Mouse (Mus musculus): ENCODE results near the gene Gm17334.

Gene Gm17334

DNA sequence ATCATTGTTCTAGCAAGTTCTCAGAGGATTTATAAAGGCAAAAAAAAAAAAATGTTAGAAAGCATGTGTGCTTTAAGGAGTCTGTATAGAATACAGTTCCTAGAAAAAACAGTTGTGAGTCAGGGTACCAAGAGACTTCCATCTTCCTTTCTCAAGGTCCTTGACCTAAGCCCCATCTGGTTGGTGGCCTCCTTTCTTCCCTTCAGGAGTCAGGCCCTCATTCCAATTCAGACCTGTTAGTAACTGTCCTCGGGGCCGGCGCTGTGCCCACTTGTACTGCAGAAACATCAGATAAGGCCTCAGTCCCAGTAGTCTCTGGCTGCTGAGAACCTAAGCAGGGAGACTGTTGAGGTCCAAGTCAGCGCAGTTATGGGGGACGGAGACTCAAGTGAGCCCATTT, at the start of gene Gm17334:
Gene Gm17334 (minus strand): TSS at position 101 of the 400 bp plus-strand sequence.
- DNase-seq (ENCODE audit: low spot score in 2 of 2), result no peak

DNA sequence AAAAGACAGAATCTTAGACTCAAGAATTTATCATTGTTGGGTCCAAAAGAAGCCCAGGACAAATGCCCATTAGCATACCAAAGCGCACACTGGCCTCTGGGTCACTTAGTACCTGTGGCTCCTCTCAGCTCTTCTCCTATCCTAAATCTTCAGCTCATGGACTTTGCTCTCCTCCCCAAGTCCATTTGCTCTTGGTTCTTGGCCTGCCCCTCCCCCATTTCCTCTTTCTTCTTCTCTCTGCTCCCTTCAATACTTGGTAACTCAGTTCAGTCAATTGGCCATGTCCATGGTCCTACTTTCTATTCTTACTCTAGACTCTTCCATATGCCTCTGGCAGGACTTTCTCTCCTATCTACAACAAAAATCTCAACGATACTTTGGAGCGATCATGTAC, 49.0 kb upstream of the Gm17334 start:
- no peak for DNase-seq (ENCODE audit: low spot score in 2 of 2)

DNA sequence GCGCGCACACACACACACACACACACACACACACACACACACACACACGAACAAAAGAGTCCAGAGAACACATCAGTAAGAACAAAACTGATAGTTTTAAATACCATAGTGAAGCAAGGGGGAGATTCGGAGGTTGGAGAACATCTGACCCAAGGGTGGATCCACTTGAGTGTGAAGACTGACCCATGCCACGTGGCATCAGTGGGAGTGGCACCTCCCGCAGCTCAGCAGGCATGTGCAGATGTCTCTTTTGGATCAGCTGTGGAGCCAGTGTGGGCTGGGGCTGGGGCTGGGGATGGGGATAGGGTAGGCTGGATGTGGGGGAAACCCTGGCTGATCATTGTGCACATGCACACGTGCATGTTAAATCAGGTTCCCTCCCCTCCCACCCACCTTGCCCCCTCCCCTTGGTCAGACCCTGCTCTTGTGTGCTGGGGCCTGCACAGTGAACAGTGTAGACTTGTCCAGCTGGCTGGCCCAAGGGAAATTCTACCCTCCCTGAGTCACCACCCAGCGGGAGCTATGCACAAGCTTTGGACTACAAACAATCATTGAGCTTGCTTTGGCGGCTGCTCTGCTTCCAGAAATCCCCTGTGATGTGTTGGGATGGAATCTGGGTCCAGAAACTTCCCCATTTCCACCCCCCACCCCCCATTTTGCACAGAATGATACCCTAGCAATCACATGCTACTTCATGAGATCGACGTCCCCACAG, 48.4 kb upstream of the Gm17334 start:
- no peak for DNase-seq (ENCODE audit: low spot score in 2 of 2)

DNA sequence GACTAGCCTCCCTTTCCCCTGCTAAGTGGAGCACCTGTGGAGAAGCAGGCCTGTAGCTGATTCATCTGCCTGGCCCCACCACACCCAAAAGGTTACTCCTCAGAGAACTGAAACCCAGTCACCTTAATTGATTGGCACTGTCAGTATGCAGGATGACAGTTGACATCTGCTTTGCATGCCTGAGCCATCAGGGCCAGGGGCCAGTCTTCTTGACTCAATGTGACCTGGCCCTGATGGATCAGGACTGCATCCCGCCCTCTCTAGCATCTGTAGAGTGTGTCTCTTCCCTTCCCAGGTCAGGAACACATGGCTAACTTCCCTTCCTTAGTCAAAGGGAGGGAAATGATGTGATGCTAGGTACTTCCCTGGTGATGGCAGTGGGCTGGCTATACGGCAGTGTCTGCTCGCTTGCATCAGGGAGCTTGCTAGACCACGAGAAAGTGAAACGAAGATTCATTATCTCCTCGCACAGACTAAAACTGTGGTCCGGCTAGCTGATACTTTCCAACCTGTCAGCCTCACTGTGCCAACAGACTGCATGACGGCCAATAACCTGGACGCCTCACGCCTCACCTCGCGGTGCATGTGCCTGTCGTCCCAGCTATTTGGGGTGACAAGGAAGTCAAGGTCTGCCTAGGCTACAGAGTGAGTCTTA, 47.7 kb upstream of the Gm17334 start:
- DNase-seq (ENCODE audit: low spot score in 2 of 2), result no peak

DNA sequence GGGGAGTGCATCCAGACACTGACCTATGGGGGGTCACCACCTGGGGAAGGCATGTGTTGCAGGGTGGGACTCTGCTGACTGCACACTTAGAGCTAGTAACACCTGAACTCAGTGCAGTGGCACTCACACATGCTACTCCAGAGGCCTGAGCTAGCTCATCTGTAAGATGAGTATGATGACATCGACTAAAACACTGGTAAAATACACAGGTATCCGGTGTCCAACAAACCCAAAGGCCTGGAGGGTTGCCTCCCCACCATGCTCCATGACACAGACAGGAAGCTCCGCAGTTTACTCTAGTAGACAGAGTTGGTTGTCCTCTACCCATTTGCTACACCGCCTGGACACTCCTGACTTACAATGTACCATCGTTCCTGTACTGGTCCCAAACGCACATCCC, 46.5 kb upstream of the Gm17334 start:
- no peak for DNase-seq (ENCODE audit: low spot score in 2 of 2)

DNA sequence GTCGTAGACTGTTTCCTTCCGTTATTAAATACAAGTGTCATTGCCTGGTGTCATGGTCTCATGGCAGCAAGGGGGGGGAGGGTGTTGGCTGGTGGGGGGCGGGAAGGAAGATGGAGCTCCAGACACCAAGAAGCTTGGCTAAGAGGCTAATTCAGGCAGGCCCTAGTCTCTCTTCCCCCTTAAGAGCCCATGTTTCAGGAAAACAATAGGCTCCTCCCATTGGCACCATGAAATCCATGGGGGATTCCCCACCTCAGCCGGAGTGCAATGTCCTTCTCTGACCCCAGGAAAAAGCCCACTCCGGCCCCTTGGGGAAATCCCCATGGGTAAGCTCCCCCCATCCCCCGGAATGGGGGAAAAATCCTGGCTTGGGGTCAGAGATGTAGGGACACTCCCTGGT, 45.8 kb upstream of the Gm17334 start:
- no peak for DNase-seq (ENCODE audit: low spot score in 2 of 2)

DNA sequence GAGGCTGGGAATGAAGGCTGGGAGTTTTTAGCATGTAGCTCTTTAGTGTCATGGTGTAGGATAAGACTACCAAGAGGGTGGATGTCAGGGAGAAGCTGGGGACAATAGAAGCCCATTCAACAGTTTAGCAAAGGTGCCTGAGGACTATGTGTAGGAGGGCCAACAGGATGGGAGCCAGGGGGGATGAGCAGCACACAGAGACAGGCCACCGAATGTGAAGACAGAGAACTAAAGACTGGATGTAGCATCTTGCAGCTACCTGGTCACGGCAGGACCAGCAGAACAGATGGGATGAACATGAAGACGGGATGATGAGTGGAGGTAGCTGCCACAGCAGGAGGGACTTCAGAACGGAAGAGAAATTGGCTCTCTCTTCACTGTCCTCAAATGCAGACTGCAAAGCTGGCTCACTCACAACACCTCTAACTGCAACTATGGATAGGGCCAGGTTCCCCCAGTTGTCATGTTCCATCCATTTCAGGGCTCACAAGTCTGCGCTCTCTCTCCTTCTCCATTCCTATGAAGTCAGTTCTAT, 43.9 kb upstream of the Gm17334 start:
- no peak for DNase-seq (ENCODE audit: low spot score in 2 of 2)

DNA sequence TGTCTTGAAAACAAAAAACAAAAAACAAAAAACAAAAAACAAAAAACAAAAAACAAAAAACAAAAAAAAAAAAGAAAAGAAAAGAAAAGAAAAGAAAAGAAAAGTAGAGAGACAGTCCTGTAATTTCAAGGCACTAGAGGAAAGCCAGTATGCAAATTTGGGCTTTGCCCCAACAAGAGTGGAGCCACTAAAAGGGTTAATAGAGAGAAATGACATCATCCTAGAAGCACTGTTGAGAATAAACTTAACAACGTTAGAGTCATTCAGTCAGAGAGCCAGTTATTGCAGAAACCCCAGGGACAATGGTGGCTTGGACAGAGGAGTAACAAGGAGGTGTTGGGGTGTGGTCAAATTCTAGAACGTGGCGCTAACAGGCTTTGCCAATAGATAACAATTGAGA, 41.8 kb upstream of the Gm17334 start:
- no peak for DNase-seq (ENCODE audit: low spot score in 2 of 2)

DNA sequence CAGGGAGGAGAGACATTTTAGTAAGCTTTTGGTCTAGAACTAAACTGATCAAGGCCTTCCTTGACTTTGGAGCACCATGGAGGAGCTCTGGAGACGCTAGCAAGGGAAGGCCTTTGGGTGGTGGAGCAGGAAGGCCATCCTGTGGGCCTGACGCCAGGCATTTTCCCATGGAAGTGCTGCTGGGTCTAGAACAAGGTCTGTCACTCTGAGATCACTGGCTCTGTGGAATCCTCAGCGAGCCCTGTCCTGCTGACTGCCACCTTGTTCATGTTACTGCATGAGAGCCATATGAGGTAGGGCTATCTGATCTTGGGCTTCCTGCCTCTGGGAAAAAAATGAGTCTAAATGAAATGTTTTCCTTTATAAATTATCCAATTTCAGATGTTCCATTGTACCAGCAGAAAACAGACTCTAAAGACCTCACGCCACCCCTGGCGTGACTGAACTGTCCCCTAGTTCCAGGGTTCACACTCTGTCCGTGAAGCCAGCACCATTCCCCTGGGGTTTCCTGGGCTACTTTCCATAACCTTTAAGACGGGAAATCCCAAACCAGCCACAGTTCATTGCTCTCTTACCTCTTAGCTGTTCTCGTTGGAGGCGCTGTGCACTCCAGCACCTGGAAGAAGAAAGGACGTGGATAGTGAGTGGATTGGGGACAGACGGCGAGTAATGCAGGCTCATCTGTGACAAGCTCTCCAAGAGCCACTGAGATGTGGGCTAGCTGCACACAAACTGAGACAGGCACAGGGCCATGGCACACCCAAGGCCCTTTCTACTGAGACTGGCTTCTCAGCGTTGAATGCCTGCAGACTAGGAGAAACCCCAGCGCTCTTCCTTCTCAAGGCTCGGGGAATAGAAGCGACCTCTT, 40.2 kb upstream of the Gm17334 start:
- DNase-seq (ENCODE audit: low spot score in 2 of 2), result no peak

DNA sequence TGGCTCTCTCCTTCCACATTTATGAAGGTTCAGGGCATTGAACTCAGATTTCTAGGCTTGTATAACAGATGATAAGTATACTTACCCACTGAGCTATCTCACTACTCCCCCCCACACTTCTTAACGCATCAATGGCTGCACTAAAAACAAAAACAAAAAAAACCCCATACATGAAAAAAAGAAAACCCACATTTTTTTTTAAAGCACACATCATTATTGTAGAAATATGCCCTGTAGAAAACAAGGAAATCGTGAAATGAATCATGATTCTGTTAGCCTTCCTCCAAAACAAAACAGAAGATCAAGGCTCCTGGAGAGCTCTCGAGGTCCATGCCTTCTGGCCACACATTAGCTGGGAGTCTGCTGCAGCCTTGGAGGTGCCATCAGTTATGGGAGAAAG, 38.3 kb upstream of the Gm17334 start:
- DNase-seq (ENCODE audit: low spot score in 2 of 2), result no peak

DNA sequence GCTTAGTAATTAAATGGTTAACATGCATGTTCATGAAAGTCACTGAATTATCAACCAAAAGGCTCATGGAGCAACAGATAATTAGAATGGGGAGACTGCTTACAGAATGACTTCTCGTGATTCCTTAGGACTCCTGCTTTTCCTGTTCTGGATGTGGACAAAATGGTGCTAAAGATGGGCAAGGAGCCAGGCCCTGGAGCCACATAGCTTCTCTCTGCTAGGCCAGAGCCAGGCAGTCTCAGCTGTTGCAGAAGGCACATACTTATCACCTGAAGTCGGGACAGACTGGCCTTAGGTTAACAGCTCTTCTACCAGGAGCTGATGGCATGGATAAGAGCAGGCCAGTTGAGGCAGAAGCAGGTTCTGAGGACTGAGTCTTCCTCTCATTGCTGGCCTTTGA, 37.8 kb upstream of the Gm17334 start:
- no peak for DNase-seq (ENCODE audit: low spot score in 2 of 2)

DNA sequence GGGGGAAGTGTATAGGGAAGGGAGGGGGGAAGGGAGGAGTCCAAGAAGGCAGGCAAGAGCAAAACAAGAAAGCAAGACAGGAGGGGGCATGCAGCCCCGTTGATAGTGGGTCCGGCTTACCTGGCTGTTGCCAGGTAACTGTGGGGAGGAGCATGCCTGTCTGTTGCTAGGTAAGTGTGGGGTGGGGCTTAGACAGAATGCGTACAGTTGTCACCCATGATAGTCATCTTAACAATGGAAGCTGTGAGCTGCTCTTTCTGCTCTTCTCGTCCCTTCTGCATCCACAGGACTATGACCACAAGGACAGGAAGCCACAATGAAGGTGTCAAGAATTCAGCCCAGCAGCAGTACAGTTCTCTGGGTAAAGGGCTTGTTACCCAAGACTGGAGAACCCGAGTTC, 37.2 kb upstream of the Gm17334 start:
- no peak for DNase-seq (ENCODE audit: low spot score in 2 of 2)

DNA sequence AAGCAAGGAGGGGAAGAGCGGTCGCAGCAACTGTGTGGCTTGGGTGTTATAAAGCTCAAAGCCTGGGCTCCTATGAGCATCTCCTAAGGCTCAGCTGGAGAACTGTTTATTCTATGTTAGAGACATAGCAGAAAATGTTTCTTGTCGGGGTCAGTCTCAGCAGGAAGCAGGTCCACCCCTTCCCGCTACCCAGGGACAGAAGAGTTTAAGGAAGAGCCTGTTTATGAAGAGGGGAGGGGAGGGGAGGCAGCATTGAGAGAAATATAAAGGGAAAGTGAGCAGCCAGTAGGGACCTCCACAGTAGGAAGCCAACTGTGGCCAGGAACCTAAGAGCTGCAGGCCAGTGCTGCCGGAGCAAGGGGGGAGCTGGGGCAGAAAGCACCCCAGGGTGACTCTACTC, 36.4 kb upstream of the Gm17334 start:
- DNase-seq (ENCODE audit: low spot score in 2 of 2), result no peak

DNA sequence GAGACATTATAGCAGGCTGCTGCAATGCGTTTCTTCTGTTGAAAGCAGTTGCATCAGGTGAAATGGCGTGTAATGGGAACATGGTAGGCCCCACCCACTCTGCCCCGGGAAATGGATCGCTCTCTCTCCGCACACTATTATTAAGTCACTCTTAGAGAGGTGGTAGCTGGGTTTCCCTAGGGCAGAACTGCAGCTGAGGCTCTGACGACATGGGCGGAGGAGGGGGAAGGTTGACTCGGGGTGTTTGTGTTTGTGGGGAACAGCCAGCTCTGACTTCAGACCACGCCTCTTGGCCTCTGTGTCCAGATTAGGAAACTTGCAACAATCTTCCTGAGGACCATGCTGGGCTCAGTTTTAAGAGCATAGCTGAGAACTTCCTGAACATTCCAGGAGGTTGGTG, 32.8 kb upstream of the Gm17334 start:
- DNase-seq (ENCODE audit: low spot score in 2 of 2), result no peak

DNA sequence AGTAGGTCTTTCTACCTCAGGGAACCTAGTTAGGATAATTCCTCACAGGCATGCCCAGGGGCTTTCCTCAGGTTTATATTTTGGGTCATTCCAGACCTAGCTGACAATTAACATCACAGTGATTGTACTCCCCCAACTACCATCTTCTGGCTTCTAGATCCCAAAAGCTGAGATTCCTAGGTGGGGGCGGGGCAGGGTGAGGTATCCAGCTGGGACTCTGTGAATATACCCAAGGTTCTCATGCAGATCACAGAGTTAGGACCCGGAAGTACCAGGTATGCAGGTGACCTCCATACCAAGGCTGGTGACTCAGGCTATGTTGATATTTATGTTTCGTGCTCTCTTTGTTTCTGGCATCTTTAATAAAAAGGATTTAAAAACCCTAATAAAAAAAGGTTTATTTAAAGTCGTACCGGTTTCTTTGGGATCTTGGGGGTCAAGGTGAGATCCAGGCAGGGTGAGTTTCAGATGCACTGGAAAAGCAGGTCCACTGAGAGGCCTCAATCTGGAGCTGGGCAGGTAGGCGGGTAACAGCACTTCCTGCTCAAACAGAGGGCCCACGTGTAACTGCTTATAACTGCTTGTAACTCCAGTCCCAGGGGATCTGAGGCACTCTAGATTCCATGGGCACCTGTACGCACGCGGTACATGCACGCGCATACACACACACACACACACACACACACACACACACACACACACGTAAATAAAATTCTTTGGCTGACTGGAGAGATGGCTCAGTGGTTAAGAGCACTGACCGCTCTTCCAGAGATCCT, 31.8 kb upstream of the Gm17334 start:
- DNase-seq (ENCODE audit: low spot score in 2 of 2), result no peak

DNA sequence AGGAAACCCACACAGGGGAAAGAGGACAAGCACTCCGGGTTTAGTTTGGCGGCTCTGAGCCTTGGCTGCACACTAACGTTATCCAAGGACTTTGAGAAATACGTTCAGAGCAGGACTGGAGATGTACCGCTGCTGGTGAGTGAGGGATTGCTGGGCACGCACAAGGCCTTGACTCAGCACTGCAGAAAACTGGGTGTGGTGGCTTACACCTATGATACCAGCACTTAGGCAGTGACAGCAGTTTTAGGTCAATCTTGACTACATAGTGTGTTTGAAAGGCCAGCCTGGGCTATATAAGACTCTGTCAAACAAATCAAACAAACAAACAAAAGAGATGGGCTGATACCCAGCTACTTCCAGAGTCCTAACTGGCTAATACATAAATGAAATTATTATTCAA, 30.5 kb upstream of the Gm17334 start:
- DNase-seq (ENCODE audit: low spot score in 2 of 2), result no peak

DNA sequence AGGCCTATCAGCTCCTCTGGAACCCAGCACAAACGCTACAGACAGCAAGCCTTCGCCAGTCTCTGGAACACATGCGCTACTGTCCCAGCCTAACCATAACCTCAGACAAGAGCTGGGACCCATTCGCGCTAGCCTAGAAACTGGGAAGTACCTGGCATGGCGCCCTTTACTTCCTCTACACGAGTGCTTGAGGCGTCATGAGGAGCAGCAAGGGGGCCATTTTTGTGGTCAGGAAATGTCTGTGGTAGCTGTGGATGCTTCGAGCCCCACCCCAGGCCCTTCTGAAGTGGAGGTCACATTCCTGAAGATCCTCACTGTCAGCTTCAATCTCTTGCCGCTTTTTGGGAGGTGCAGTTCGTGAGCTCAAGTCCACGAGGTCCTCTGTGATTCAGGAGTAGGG, 30.1 kb upstream of the Gm17334 start:
- no peak for DNase-seq (ENCODE audit: low spot score in 2 of 2)

DNA sequence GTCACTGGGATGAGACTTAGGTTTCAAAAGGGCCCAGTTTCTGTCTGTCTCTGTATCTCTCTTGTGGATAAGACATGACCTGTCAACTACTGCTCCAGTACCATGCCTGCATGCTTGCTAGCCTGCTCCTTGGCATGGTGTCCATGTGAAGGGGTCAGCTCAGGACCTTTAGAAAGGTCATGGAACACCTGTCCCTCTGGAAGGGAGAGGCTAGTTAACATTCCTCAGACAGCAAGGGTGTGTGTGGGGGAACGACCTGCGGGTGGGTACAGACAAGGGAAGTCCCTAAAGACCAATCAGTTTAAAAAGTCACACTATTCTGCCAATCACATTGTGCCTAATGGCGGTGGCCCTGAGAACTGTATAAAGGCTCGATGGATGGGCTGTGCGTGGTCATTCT, 28.0 kb upstream of the Gm17334 start:
- no peak for DNase-seq (ENCODE audit: low spot score in 2 of 2)

DNA sequence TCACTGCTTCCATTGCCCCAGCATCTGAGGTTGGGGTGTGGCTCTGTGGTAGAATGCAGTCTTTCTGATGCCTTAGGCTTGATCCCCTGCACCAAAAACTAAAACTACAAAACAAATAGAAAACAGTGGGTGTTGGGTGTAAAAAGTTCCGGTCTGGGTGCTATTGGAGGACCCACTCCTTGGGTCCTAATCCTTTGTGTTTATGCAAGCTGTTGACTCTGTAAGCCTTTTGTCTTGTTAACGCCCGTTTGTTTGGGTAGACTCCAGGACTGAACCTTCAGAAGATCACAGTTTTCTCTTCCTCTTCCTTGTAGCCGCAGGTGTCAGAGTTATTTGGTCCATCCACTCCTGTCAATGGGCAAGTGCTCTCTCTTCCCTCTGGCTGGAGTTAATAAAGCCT, 27.0 kb upstream of the Gm17334 start:
- no peak for DNase-seq (ENCODE audit: low spot score in 2 of 2)

DNA sequence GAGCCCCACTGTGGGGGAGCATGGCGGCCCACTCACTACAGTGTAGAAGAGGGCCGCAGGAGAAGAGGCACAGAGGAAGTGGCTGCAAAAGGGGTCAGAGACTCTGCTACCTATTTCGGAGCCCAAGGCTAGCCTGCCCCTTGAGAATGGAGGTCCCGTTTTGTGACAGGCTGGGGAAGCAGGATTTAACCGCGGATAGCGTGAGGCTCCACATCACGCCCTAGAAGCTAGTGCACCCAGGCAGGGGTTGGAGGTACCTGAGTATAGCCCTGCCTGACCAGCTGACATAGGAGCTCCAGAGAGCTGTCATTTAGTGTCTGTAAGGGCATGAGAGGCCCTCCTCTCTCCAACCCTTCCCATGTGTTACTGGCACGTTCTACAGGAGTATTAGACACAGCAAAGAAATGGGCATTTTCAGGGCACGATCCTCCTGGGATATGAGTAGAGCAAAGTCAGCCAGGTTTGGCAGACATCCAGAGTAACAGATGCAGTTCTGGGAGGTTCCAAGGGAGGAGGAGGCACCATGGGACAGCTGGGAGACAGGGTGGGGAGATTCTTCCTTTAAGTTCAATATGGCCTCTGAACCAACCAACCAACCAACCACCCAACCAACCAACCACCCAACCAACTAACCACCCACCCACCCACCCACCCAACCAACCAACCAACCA, 25.2 kb upstream of the Gm17334 start:
- no peak for DNase-seq (ENCODE audit: low spot score in 2 of 2)

DNA sequence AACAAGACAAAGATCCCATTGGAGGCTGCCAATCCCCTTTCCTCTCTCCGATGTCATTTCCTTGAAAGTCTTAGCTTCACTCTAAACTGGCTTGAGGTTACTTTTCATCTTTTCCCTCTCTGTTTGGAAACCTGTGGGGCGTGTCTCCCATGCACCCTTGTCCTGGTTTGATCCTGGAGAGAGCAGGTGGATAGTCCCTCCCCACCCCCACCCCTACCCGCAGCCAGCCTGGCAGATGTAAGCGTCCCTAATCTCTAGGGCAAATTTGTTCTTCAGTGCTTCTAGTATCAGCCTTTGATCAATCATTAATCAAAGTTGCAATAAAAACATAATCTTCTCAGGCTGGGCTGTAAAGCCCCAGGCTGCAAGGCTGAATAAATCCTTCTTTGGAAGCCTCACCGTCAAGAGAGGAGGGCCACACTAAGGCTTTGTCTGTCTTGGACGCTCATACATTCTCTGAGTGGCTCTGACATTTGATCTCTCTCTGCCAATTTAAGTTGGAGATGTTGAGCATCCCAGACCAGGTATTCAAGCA, 24.5 kb upstream of the Gm17334 start:
- DNase-seq (ENCODE audit: low spot score in 2 of 2), result no peak
